Mouse (Mus musculus) effector memory CD4-positive, alpha-beta T cell, adult 5 months (primary cell): ENCODE data around the gene Slc9a6. TPM values are rescaled to one million over a fixed set of nuclear protein-coding genes. Genes with fewer than 3 reads are reported as not detected.

ENCODE experiments used
- polyA plus RNA-seq: library from polyadenylated mRNA; unstranded; fragments of 100-300 nt; shearing (Covaris generic); gene quantifications from one replicate; pipeline ENCODE4 v1.2.1, GENCODE M21; 2017

Slc9a6 gene
- 11.9 TPM for polyA plus RNA-seq

GRCm38 (mm10) chrX:56609623-56610317, at the start of gene Slc9a6:
Gene Slc9a6, plus strand, starts transcription at chrX:56609757.

DNA sequence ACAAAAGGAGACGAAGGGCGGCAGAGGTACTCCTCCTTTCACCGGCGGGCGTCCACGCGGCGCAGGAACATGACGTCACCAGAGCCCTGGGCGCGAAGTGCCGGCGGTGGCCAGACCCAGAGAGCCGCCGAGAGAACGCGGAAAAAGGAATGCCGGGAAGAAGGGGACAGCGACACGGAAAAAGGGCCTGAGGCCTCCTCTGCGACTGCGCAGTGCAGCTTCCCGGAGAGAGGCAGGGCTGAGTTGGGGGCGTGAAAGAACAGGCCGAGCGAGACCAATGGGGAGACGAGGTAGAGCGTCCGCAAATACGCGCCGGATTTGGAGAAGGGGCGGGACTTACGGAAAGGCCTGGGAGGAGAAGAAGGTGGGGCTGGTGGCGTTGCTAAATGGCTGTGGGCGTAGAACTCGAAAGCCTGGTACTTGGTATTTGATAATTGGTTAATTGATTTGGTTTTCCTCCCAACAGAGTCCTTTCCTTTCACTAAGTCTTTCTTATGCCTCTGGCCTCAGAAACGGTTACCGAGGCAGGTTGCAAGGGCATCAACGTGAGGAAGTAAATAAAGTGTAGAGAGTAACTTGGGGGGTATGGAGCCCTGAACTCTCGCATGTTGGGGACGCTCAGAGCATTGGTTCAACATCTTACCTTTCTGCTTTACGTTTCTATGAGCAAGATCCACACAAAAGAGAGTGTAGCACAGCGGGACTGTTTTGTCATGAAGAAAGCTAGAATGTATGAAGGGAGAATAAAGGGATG, 11.5 kb upstream of the Slc9a6 start, which contains the start of gene Mmgt1:
TSS of gene Mmgt1 (minus strand) at position 183 of the 754 bp plus-strand sequence.

Other genes starting within 250 kb of the Slc9a6 start
- 0.67 TPM for gene Smim10l2a, start 235.2 kb upstream of the Slc9a6 start, polyA plus RNA-seq
- not detected for gene Gm2174, start 161.8 kb upstream of the Slc9a6 start, polyA plus RNA-seq
- 33.9 TPM for gene Ints6l, start 154.9 kb upstream of the Slc9a6 start, polyA plus RNA-seq
- gene Gm10477, start 85.0 kb upstream of the Slc9a6 start, polyA plus RNA-seq = not detected
- gene Gm648, start 60.2 kb upstream of the Slc9a6 start, polyA plus RNA-seq = not detected
- 7.6 TPM for gene Mmgt1, start 11.7 kb upstream of the Slc9a6 start, polyA plus RNA-seq
- not detected for gene Fhl1, start 122.0 kb downstream of the Slc9a6 start, polyA plus RNA-seq
- gene Map7d3, start 212.6 kb downstream of the Slc9a6 start, polyA plus RNA-seq = 0.25 TPM